ENCODE assay signal across 28 mouse cellular contexts in genomic region chr6:48678391-48678790, GRCm38 (mm10). TPM values are rescaled to one million over a fixed set of nuclear protein-coding genes. Genes with fewer than 3 reads are reported as not detected.
A peak's percentile ranks its signal among the peaks of the same experiment; 100 is the strongest.
DNase-seq lines count a peak whose midpoint lies in the region; ATAC-seq and TF ChIP-seq lines count a peak whose summit lies in the region.
"Had no signal": no experiment of that assay in that cellular context is flagged by ENCODE, and none has a peak within 500 bp of the region (broad histone marks: within the 10 kb centered on the region; RNA-seq: fewer than 3 reads in every experiment).

No protein-coding gene starts in this region.

- TF ChIP-seq CTCF in liver, postnatal 0 days (IDR thresholded peaks at IDR 0.05; ENCODE audit: low read depth): no peak
- no peak for TF ChIP-seq CTCF in thymus, adult 2 months (IDR thresholded peaks at IDR 0.05; ENCODE audit: borderline replicate concordance, control insufficient read depth, extremely low read depth, insufficient read depth, low read length, poor library complexity)

- no peak overlapping the region for H3K9ac ChIP-seq in liver, postnatal 0 days (replicated peaks)
- H3K9ac ChIP-seq in liver, embryonic 11.5 days (ENCODE audit: low read depth, low read length): no peak overlapping the region
- no peak overlapping the region for H3K9ac ChIP-seq in hindbrain, embryonic 11.5 days (ENCODE audit: low read depth, low read length)
- H3K9ac ChIP-seq: forebrain, embryonic 13.5 days; hindbrain, embryonic 14.5 days had no signal

- H3K27me3 ChIP-seq in liver, postnatal 0 days (ENCODE audit: insufficient read depth, low read length): no peaks in the 10 kb centered on the region
- no peaks in the 10 kb centered on the region for H3K27me3 ChIP-seq in liver, embryonic 11.5 days (replicated peaks; ENCODE audit: control insufficient read depth, insufficient read depth, low read length)
- no peaks in the 10 kb centered on the region for H3K27me3 ChIP-seq in thymus, adult 2 months (ENCODE audit: control insufficient read depth, insufficient read depth, low read length)
- no peaks in the 10 kb centered on the region for H3K27me3 ChIP-seq in hindbrain, embryonic 11.5 days (ENCODE audit: control insufficient read depth, insufficient read depth, low read length)
- H3K27me3 ChIP-seq: forebrain, embryonic 13.5 days; Patski had no signal

- H3K9me3 ChIP-seq in liver, postnatal 0 days (ENCODE audit: low read length): no peaks in the 10 kb centered on the region
- H3K9me3 ChIP-seq in liver, embryonic 11.5 days (ENCODE audit: control insufficient read depth, low read length): no peaks in the 10 kb centered on the region
- H3K9me3 ChIP-seq in hindbrain, embryonic 11.5 days (ENCODE audit: control insufficient read depth, low read length): no peaks in the 10 kb centered on the region
- H3K9me3 ChIP-seq: forebrain, embryonic 10.5 days; forebrain, embryonic 13.5 days; G1E; hindbrain, embryonic 10.5 days had no signal

- no peak for TF ChIP-seq EP300 in liver, postnatal 0 days (IDR thresholded peaks at IDR 0.05; ENCODE audit: low read depth)

- H3K36me3 ChIP-seq in liver, postnatal 0 days (replicated peaks; ENCODE audit: insufficient read depth, low read length): no peaks in the 10 kb centered on the region; the same call in 1 of the 2 replicates
- 0 out of 2 replicates have a peak, but pooled peaks cover 2% of the 10 kb centered on the region for H3K36me3 ChIP-seq in liver, embryonic 11.5 days (ENCODE audit: control insufficient read depth, insufficient read depth, low read length)
- H3K36me3 ChIP-seq in thymus, adult 2 months (ENCODE audit: control insufficient read depth, insufficient read depth, low read length): peaks cover 9% of the 10 kb centered on the region
- H3K36me3 ChIP-seq in hindbrain, embryonic 11.5 days (ENCODE audit: control insufficient read depth, insufficient read depth, low read length): no peaks in the 10 kb centered on the region
- H3K36me3 ChIP-seq: forebrain, embryonic 10.5 days; hindbrain, embryonic 10.5 days had no signal

- WGBS in liver, postnatal 0 days (ENCODE audit: insufficient replicate concordance): 42% methylated on average over 4 of the region's 4 CpGs
- 51% methylated on average over 4 of the region's 4 CpGs for WGBS in liver, embryonic 11.5 days
- WGBS in thymus, adult 2 months: 26% methylated on average over 4 of the region's 4 CpGs
- WGBS in hindbrain, embryonic 11.5 days: 85% methylated on average over 4 of the region's 4 CpGs

- no peak for ATAC-seq in liver, postnatal 0 days
- ATAC-seq in liver, embryonic 11.5 days (replicated peaks; ENCODE audit: low FRiP score): no peak
- ATAC-seq in granulocyte monocyte progenitor cell, adult 5-6 weeks (replicated peaks; ENCODE audit: poor library complexity, severe bottlenecking): peak; percentile 47
- ATAC-seq in hindbrain, embryonic 11.5 days (ENCODE audit: low FRiP score): no peak
- ATAC-seq: forebrain, embryonic 13.5 days; forebrain, embryonic 16.5 days; hindbrain, postnatal 0 days; Patski had no signal

- peak; percentile 9 for DNase-seq in liver, postnatal 0 days
- no peak for DNase-seq in liver, embryonic 11.5 days (ENCODE audit: low spot score)
- no peak for DNase-seq in thymus, adult 2 months
- DNase-seq in thymus, postnatal 25 days: no peak
- DNase-seq in kidney, adult 11 months: no peak
- DNase-seq in hindbrain, embryonic 11.5 days (ENCODE audit: low spot score): no peak
- DNase-seq: adrenal gland, postnatal 10 days; adrenal gland, postnatal 36 days; cerebellum, adult 18-20 months; cerebellum, adult 9-10 months; cerebellum, postnatal 14 days; gastrocnemius, postnatal 10 days; gastrocnemius, postnatal 36 days; heart, adult 18-20 months; heart, postnatal 10 days; heart, postnatal 36 days had no signal

- H3K4me2 ChIP-seq in liver, postnatal 0 days (ENCODE audit: low read depth, low read length): no peak overlapping the region
- no peak overlapping the region for H3K4me2 ChIP-seq in liver, embryonic 11.5 days
- no peak overlapping the region for H3K4me2 ChIP-seq in hindbrain, embryonic 11.5 days (replicated peaks; ENCODE audit: low read depth, low read length)
- H3K4me2 ChIP-seq: forebrain, embryonic 13.5 days; heart, embryonic 11.5 days; hindbrain, embryonic 14.5 days had no signal

- TF ChIP-seq POLR2A in thymus, adult 2 months (IDR thresholded peaks at IDR 0.05; ENCODE audit: control insufficient read depth, extremely low read depth, insufficient read depth, low read length, poor library complexity): no peak

- peaks cover 15% of the 10 kb centered on the region for H3K4me1 ChIP-seq in liver, postnatal 0 days (ENCODE audit: insufficient read depth)
- 0 out of 2 replicates have a peak, but pooled peaks cover 8% of the 10 kb centered on the region for H3K4me1 ChIP-seq in liver, embryonic 11.5 days (replicated peaks; ENCODE audit: control insufficient read depth, insufficient read depth, low read length)
- peaks cover 38% of the 10 kb centered on the region for H3K4me1 ChIP-seq in thymus, adult 2 months (replicated peaks; ENCODE audit: control insufficient read depth, insufficient read depth, low read length)
- H3K4me1 ChIP-seq in hindbrain, embryonic 11.5 days (replicated peaks; ENCODE audit: control insufficient read depth, insufficient read depth, low read length): peaks cover 3% of the 10 kb centered on the region; the same call in 1 of the 2 replicates

- no peak overlapping the region for H3K27ac ChIP-seq in liver, postnatal 0 days (ENCODE audit: low read depth)
- H3K27ac ChIP-seq in liver, embryonic 11.5 days (ENCODE audit: low read depth, low read length): no peak overlapping the region
- peak overlapping the region; percentile 64 for H3K27ac ChIP-seq in thymus, adult 2 months (ENCODE audit: control insufficient read depth, insufficient read depth, low read length)
- no peak overlapping the region for H3K27ac ChIP-seq in hindbrain, embryonic 11.5 days (ENCODE audit: low read depth, low read length)
- H3K27ac ChIP-seq: forebrain, embryonic 10.5 days; forebrain, embryonic 13.5 days; hindbrain, embryonic 10.5 days; hindbrain, embryonic 14.5 days; hindbrain, postnatal 0 days had no signal

- no peak overlapping the region for H3K4me3 ChIP-seq in liver, postnatal 0 days (ENCODE audit: low read depth, low read length)
- H3K4me3 ChIP-seq in liver, embryonic 11.5 days (ENCODE audit: low read depth, low read length): no peak overlapping the region
- peak overlapping the region; percentile 13; the same call in 1 of the 2 replicates for H3K4me3 ChIP-seq in thymus, adult 2 months (ENCODE audit: control insufficient read depth, insufficient read depth, low read length)
- H3K4me3 ChIP-seq in hindbrain, embryonic 11.5 days (ENCODE audit: low read depth, low read length): no peak overlapping the region
- H3K4me3 ChIP-seq: forebrain, embryonic 10.5 days; forebrain, embryonic 13.5 days; hindbrain, embryonic 10.5 days had no signal

RNA-seq across cellular contexts. Expression of gene Gimap9, which starts 2.5 kb away (rescaled TPM):
- polyA plus RNA-seq in liver, postnatal 0 days (2015; fragmentation: Nextera tagmentation; extraction: Ambion mirVana): 10.2 and 10.9 TPM in 2 replicates
- polyA plus RNA-seq in liver, embryonic 11.5 days (2014; fragmentation: Nextera tagmentation; extraction: Ambion mirVana): 14.5 and 17.9 TPM in 2 replicates
- 42.5 and 49.6 TPM in 2 replicates for polyA plus RNA-seq in thymus, adult 2 months (2012; rRNA removed)
- total RNA-seq in granulocyte monocyte progenitor cell, adult 5-6 weeks (2014; fragmentation: Nextera tagmentation): 8.3 and 10.3 TPM in 2 replicates
- total RNA-seq in granulocyte monocyte progenitor cell, adult 5-6 weeks (2017): 9.4 and 16.1 TPM in 2 replicates
- polyA plus RNA-seq in hindbrain, embryonic 11.5 days (2014; fragmentation: Nextera tagmentation; extraction: Ambion mirVana): 4.2 and 4.8 TPM in 2 replicates

RNA-seq across cellular contexts. Expression of gene Gimap4, which starts 6.0 kb away (rescaled TPM):
- polyA plus RNA-seq in liver, postnatal 0 days (2015; fragmentation: Nextera tagmentation; extraction: Ambion mirVana): 13.5 and 14.5 TPM in 2 replicates
- 21.8 and 23.5 TPM in 2 replicates for polyA plus RNA-seq in liver, embryonic 11.5 days (2014; fragmentation: Nextera tagmentation; extraction: Ambion mirVana)
- 43.0 and 64.0 TPM in 2 replicates for polyA plus RNA-seq in thymus, adult 2 months (2012; rRNA removed)
- total RNA-seq in granulocyte monocyte progenitor cell, adult 5-6 weeks (2014; fragmentation: Nextera tagmentation): not detected in 2 replicates
- 0.60 and 1.3 TPM in 2 replicates for total RNA-seq in granulocyte monocyte progenitor cell, adult 5-6 weeks (2017)
- polyA plus RNA-seq in hindbrain, embryonic 11.5 days (2014; fragmentation: Nextera tagmentation; extraction: Ambion mirVana): 3.3 and 5.6 TPM in 2 replicates
- total RNA-seq: G1E had no signal
- polyA plus RNA-seq: G1E had no signal

RNA-seq across cellular contexts. Expression of gene Gimap6, which starts 29.6 kb away (rescaled TPM):
- 12.2 and 12.5 TPM in 2 replicates for polyA plus RNA-seq in liver, postnatal 0 days (2015; fragmentation: Nextera tagmentation; extraction: Ambion mirVana)
- polyA plus RNA-seq in liver, embryonic 11.5 days (2014; fragmentation: Nextera tagmentation; extraction: Ambion mirVana): 18.0 and 18.6 TPM in 2 replicates
- polyA plus RNA-seq in thymus, adult 2 months (2012; rRNA removed): 72.9 and 82.4 TPM in 2 replicates
- total RNA-seq in granulocyte monocyte progenitor cell, adult 5-6 weeks (2014; fragmentation: Nextera tagmentation): 0.58 and 1.4 TPM in 2 replicates
- total RNA-seq in granulocyte monocyte progenitor cell, adult 5-6 weeks (2017): 4.1 and 6.3 TPM in 2 replicates
- 10.7 and 11.5 TPM in 2 replicates for polyA plus RNA-seq in hindbrain, embryonic 11.5 days (2014; fragmentation: Nextera tagmentation; extraction: Ambion mirVana)
- polyA plus RNA-seq: Patski had no signal

RNA-seq across cellular contexts. Expression of gene Gimap8, which starts 31.4 kb away (rescaled TPM):
- 1.1 TPM in 2 replicates for polyA plus RNA-seq in liver, postnatal 0 days (2015; fragmentation: Nextera tagmentation; extraction: Ambion mirVana)
- 0.32 and 1.1 TPM in 2 replicates for polyA plus RNA-seq in liver, embryonic 11.5 days (2014; fragmentation: Nextera tagmentation; extraction: Ambion mirVana)
- 26.6 and 29.8 TPM in 2 replicates for polyA plus RNA-seq in thymus, adult 2 months (2012; rRNA removed)
- total RNA-seq in granulocyte monocyte progenitor cell, adult 5-6 weeks (2014; fragmentation: Nextera tagmentation): not detected in 2 replicates
- 0.34 and 0.72 TPM in 2 replicates for total RNA-seq in granulocyte monocyte progenitor cell, adult 5-6 weeks (2017)
- 0.37 and 0.57 TPM in 2 replicates for polyA plus RNA-seq in hindbrain, embryonic 11.5 days (2014; fragmentation: Nextera tagmentation; extraction: Ambion mirVana)
- polyA plus RNA-seq: G1E had no signal

RNA-seq across cellular contexts. Expression of gene Gm28053, which starts 40.0 kb away (rescaled TPM):
- polyA plus RNA-seq in liver, postnatal 0 days (2015; fragmentation: Nextera tagmentation; extraction: Ambion mirVana): 1.1 TPM in 1 of 2 replicates, not detected in the other
- 0.77 and 2.2 TPM in 2 replicates for polyA plus RNA-seq in liver, embryonic 11.5 days (2014; fragmentation: Nextera tagmentation; extraction: Ambion mirVana)
- polyA plus RNA-seq in thymus, adult 2 months (2012; rRNA removed): 0.36 and 0.88 TPM in 2 replicates
- 11.1 TPM in 1 of 2 replicates, not detected in the other for total RNA-seq in granulocyte monocyte progenitor cell, adult 5-6 weeks (2014; fragmentation: Nextera tagmentation)
- 3.1 TPM in 1 of 2 replicates, not detected in the other for total RNA-seq in granulocyte monocyte progenitor cell, adult 5-6 weeks (2017)
- polyA plus RNA-seq in hindbrain, embryonic 11.5 days (2014; fragmentation: Nextera tagmentation; extraction: Ambion mirVana): not detected in 2 replicates
- total RNA-seq: G1E; gastrocnemius, postnatal 36 days; hindbrain, postnatal 0 days had no signal
- polyA plus RNA-seq: embryonic facial prominence, embryonic 11.5 days; embryonic facial prominence, embryonic 14.5 days; forebrain, embryonic 10.5 days; forebrain, embryonic 16.5 days; G1E; hindbrain, embryonic 10.5 days; hindbrain, postnatal 0 days; Patski had no signal
